Mouse (Mus musculus): ENCODE data around the gene Casp8ap2.

The Casp8ap2 gene

GRCm38 (mm10) chr4:32665843-32666242, 50.6 kb downstream of the Casp8ap2 start:
- in situ Hi-C loops (cut with MboI, MseI) = no loop called here

GRCm38 (mm10) chr4:32668291-32668690, 53.0 kb downstream of the Casp8ap2 start:
- in situ Hi-C loops (cut with MboI, MseI) = no loop called here

GRCm38 (mm10) chr4:32669825-32670224, 54.6 kb downstream of the Casp8ap2 start:
- in situ Hi-C loops (cut with MboI, MseI) = no loop called here

DNA sequence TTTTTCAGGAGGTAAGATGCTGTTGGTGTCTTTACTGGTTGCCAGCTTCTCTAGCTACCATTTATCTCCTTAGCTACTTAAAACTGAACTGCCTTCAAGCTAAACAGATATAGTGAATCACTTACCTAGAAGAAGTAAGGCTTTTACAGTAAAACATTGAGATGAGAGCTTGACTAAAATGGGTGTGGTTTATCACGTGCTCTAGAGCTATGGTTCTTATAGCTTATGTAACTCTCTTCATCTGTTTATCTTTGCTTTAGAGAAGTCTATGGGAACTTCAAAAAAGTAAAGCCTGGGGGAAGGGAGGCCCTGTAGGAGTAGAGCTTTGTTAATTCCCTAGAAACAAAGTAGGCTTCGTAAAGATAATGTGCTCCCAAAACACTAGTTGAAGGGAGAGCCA, 58.8 kb downstream of the Casp8ap2 start:
- in situ Hi-C loops (cut with MboI, MseI) = no loop called here

- in situ Hi-C loops (cut with MboI, MseI) = no loop called here
Measured at GRCm38 (mm10) chr4:32677471-32677870, 62.2 kb downstream of the Casp8ap2 start.

DNA sequence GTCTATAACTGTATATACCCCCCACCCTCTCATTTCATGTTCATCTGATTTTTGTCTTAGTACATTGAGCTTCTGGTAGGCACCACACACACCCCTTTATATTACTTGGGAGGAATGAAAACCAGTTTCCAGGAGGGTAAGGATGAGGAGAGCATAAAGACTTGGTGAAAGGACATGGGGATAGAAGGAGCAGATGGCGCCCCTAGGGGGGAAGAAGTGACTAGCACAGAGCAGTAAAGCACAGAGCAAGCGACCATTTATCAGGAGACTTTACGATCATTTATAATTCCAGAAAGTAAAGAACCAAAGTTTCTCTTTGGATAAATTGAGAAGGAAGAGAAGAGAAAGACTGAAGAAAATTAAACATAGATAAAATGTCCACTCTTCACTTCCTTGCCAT, 65.6 kb downstream of the Casp8ap2 start:
- in situ Hi-C loops (cut with MboI, MseI) = no loop called here

- in situ Hi-C loops (cut with MboI, MseI) = no loop called here
Measured at GRCm38 (mm10) chr4:32682471-32682870, 67.2 kb downstream of the Casp8ap2 start.

GRCm38 (mm10) chr4:32683061-32683582, 67.9 kb downstream of the Casp8ap2 start:
- in situ Hi-C loops (cut with MboI, MseI) = no loop called here

All from regulatory T cell (primary cell).